Mouse (Mus musculus): ENCODE results near the gene Ptprcap. TPM values are rescaled to one million over a fixed set of nuclear protein-coding genes. Genes with fewer than 3 reads are reported as not detected.

Gene Ptprcap
- polyA plus RNA-seq, 1 experiment from 2014 or later = 1.1 TPM

- Histone ChIP-seq H3K27ac (replicated peaks) (no peak overlapping the region), H3K4me2 (replicated peaks) (no peak overlapping the region), H3K9me3 (no peaks in the 10 kb centered on the region), H3K27me3 (no peaks in the 10 kb centered on the region), H3K4me3 (no peak overlapping the region), H3K4me1 (peaks cover 24% of the 10 kb centered on the region), H3K36me3 (peaks cover 6% of the 10 kb centered on the region), H3K9ac (replicated peaks) (no peak overlapping the region)
- no peak for ATAC-seq (replicated peaks)
- WGBS = 92% methylated on average over 22 of the region's 22 CpGs
Observed at GRCm38 (mm10) chr19:4150567-4151487, 2.6 kb upstream of the Ptprcap start.

GRCm38 (mm10) chr19:4151488-4151860, 1.9 kb upstream of the Ptprcap start:
- no peak overlapping the region for H3K9ac ChIP-seq (replicated peaks)
- no peak overlapping the region for H3K27ac ChIP-seq (replicated peaks)
- H3K36me3 ChIP-seq = peaks cover 10% of the 10 kb centered on the region
- no peak overlapping the region for H3K4me2 ChIP-seq (replicated peaks)
- no peak overlapping the region for H3K4me3 ChIP-seq
- H3K27me3 ChIP-seq = no peaks in the 10 kb centered on the region
- WGBS = 60% methylated on average over 5 of the region's 5 CpGs
- no peaks in the 10 kb centered on the region for H3K9me3 ChIP-seq
- ATAC-seq (replicated peaks) = no peak
- H3K4me1 ChIP-seq = peaks cover 24% of the 10 kb centered on the region

- peaks cover 14% of the 10 kb centered on the region for H3K36me3 ChIP-seq
Observed at GRCm38 (mm10) chr19:4151898-4152297, 1.5 kb upstream of the Ptprcap start.

GRCm38 (mm10) chr19:4152445-4153231, 766 bp upstream of the Ptprcap start:
- WGBS = 93% methylated on average over 8 of the region's 8 CpGs
- H3K27me3 ChIP-seq = no peaks in the 10 kb centered on the region
- no peak overlapping the region for H3K27ac ChIP-seq (replicated peaks)
- H3K4me2 ChIP-seq (replicated peaks) = no peak overlapping the region
- ATAC-seq (replicated peaks) = no peak
- H3K9ac ChIP-seq (replicated peaks) = no peak overlapping the region
- peaks cover 21% of the 10 kb centered on the region for H3K36me3 ChIP-seq
- H3K4me3 ChIP-seq = no peak overlapping the region
- H3K9me3 ChIP-seq = no peaks in the 10 kb centered on the region
- H3K4me1 ChIP-seq = peaks cover 22% of the 10 kb centered on the region

More at GRCm38 (mm10) chr19:4151898-4152297, 1.5 kb upstream of the Ptprcap start:
- 91% methylated on average over 5 of the region's 5 CpGs for WGBS
- no peak overlapping the region for H3K4me3 ChIP-seq
- no peak overlapping the region for H3K4me2 ChIP-seq (replicated peaks)
- no peaks in the 10 kb centered on the region for H3K27me3 ChIP-seq
- H3K9me3 ChIP-seq = no peaks in the 10 kb centered on the region
- no peak for ATAC-seq (replicated peaks)
- peaks cover 24% of the 10 kb centered on the region for H3K4me1 ChIP-seq
- H3K9ac ChIP-seq (replicated peaks) = no peak overlapping the region
- H3K27ac ChIP-seq (replicated peaks) = no peak overlapping the region

GRCm38 (mm10) chr19:4154437-4155222, 1.2 kb downstream of the Ptprcap start:
- WGBS = 84% methylated on average over 13 of the region's 13 CpGs
- ATAC-seq (replicated peaks) = no peak
- H3K36me3 ChIP-seq = peaks cover 41% of the 10 kb centered on the region

GRCm38 (mm10) chr19:4155223-4156072, 2.0 kb downstream of the Ptprcap start:
- 71% methylated on average over 6 of the region's 6 CpGs for WGBS
- H3K27ac ChIP-seq (replicated peaks) = no peak overlapping the region; the same call in 1 of the 2 replicates
- peaks cover 45% of the 10 kb centered on the region for H3K36me3 ChIP-seq
- no peak overlapping the region for H3K4me3 ChIP-seq
- no peak for ATAC-seq (replicated peaks)
- no peaks in the 10 kb centered on the region for H3K9me3 ChIP-seq
- no peak overlapping the region for H3K4me2 ChIP-seq (replicated peaks)
- H3K9ac ChIP-seq (replicated peaks) = no peak overlapping the region
- no peaks in the 10 kb centered on the region for H3K27me3 ChIP-seq
- no peaks in the 10 kb centered on the region for H3K4me1 ChIP-seq

More at GRCm38 (mm10) chr19:4154437-4155222, 1.2 kb downstream of the Ptprcap start:
- Histone ChIP-seq H3K27me3 (no peaks in the 10 kb centered on the region), H3K27ac (replicated peaks) (no peak overlapping the region), H3K9ac (replicated peaks) (no peak overlapping the region), H3K4me2 (replicated peaks) (no peak overlapping the region), H3K4me1 (peaks cover 7% of the 10 kb centered on the region), H3K9me3 (no peaks in the 10 kb centered on the region), H3K4me3 (no peak overlapping the region)

- Histone ChIP-seq H3K27me3 (no peaks in the 10 kb centered on the region), H3K9me3 (no peaks in the 10 kb centered on the region), H3K4me3 (no peak overlapping the region), H3K4me1 (no peaks in the 10 kb centered on the region), H3K27ac (replicated peaks) (no peak overlapping the region), H3K36me3 (peaks cover 48% of the 10 kb centered on the region), H3K9ac (replicated peaks) (no peak overlapping the region), H3K4me2 (replicated peaks) (no peak overlapping the region)
- no peak for ATAC-seq (replicated peaks)
- WGBS = 68% methylated on average over 20 of the region's 20 CpGs
Observed at GRCm38 (mm10) chr19:4156073-4156579, 2.7 kb downstream of the Ptprcap start.

- 92% methylated on average over 12 of the region's 12 CpGs for WGBS
- Histone ChIP-seq H3K27ac (replicated peaks) (no peak overlapping the region), H3K4me3 (no peak overlapping the region), H3K36me3 (peaks cover 50% of the 10 kb centered on the region), H3K27me3 (no peaks in the 10 kb centered on the region), H3K4me1 (no peaks in the 10 kb centered on the region), H3K9ac (replicated peaks) (no peak overlapping the region), H3K4me2 (replicated peaks) (no peak overlapping the region), H3K9me3 (no peaks in the 10 kb centered on the region)
- ATAC-seq (replicated peaks) = no peak
Observed at GRCm38 (mm10) chr19:4156771-4157170, 3.4 kb downstream of the Ptprcap start.

- Histone ChIP-seq H3K27me3 (no peaks in the 10 kb centered on the region), H3K4me2 (replicated peaks) (no peak overlapping the region), H3K4me1 (peaks cover 14% of the 10 kb centered on the region), H3K4me3 (no peak overlapping the region), H3K36me3 (peaks cover 50% of the 10 kb centered on the region), H3K9me3 (no peaks in the 10 kb centered on the region), H3K9ac (replicated peaks) (no peak overlapping the region), H3K27ac (replicated peaks) (no peak overlapping the region)
- ATAC-seq (replicated peaks) = no peak
- WGBS = 98% methylated on average over 8 of the region's 8 CpGs
Observed at GRCm38 (mm10) chr19:4159049-4159448, 5.6 kb downstream of the Ptprcap start.

- H3K27me3 ChIP-seq = no peaks in the 10 kb centered on the region
- ATAC-seq (replicated peaks) = peak; percentile 93
- peaks cover 32% of the 10 kb centered on the region for H3K36me3 ChIP-seq
- H3K9me3 ChIP-seq = no peaks in the 10 kb centered on the region
- peaks cover 14% of the 10 kb centered on the region for H3K4me1 ChIP-seq
- peak within 1 kb of the TSS; percentile 72 for H3K9ac ChIP-seq (replicated peaks)
- 7% methylated on average over 42 of the region's 42 CpGs for WGBS
- H3K4me3 ChIP-seq = peak within 1 kb of the TSS; percentile 75
- H3K4me2 ChIP-seq (replicated peaks) = peak within 1 kb of the TSS; percentile 92
- peak within 1 kb of the TSS; percentile 81 for H3K27ac ChIP-seq (replicated peaks)
Observed at GRCm38 (mm10) chr19:4162646-4163542, 9.5 kb downstream of the Ptprcap start, which contains the start of gene Rps6kb2. Gene Rps6kb2, minus strand, starts transcription at chr19:4163354.

Measured in forebrain, embryonic 15.5 days (tissue).